Mouse (Mus musculus) olfactory bulb, adult 2 months (tissue): ENCODE results near the gene Ankrd11.

ENCODE experiments used
- CTCF ChIP-seq: fragments of 200-500 bp; IDR thresholded peaks from 2 replicates; pipeline ENCODE4 v1.5.1; 2012; ENCODE audit warnings: low read depth, mild to moderate bottlenecking, low read length, moderate library complexity; ENCODE audit not compliant: insufficient read depth
- POLR2A ChIP-seq: fragments of 200-500 bp; IDR thresholded peaks from 2 replicates; pipeline ENCODE4 v1.6.1; 2012; ENCODE audit warnings: mild to moderate bottlenecking, low read depth, low read length, moderate library complexity; ENCODE audit not compliant: insufficient read depth

- TF ChIP-seq POLR2A (no peak), CTCF (no peak)
These were observed 108.1 kb downstream of the Ankrd11 start for GRCm38 (mm10) chr8:122933973-122934372.
